Mouse (Mus musculus) liver, embryonic 16.5 days (tissue): Measurements from ENCODE around the gene Olfr522. TPM values are rescaled to one million over a fixed set of nuclear protein-coding genes. Genes with fewer than 3 reads are reported as not detected.

Experiments
- ATAC-seq: fragments of 200-750 bp; cut with Nextera tagmentation; 2 replicates; pipeline ENCODE4 v1.8.0; 2017; ENCODE audit warnings: low read depth, mild to moderate bottlenecking, moderate number of reproducible peaks, moderate library complexity
- H3K27ac ChIP-seq: fragments of 300-500 bp; sonication (generic); 2 replicates; pipeline ENCODE4 v1.5.1; 2014; ENCODE audit warnings: mild to moderate bottlenecking, low read length
- H3K27me3 ChIP-seq: fragments of 300-500 bp; sonication (generic); 2 replicates; pipeline ENCODE4 v1.6.1; 2014; ENCODE audit warnings: low read depth, low read length, mixed read lengths; ENCODE audit not compliant: control insufficient read depth, insufficient read depth
- H3K36me3 ChIP-seq: fragments of 300-500 bp; sonication (generic); 2 replicates; pipeline ENCODE4 v1.6.1; 2014; ENCODE audit warnings: mild to moderate bottlenecking; ENCODE audit not compliant: control insufficient read depth, insufficient read depth
- H3K4me1 ChIP-seq: fragments of 300-500 bp; sonication (generic); 2 replicates; pipeline ENCODE4 v1.6.1; 2014; ENCODE audit warnings: low read depth, low read length, mixed read lengths; ENCODE audit not compliant: control insufficient read depth
- H3K4me2 ChIP-seq: fragments of 300-500 bp; sonication (generic); 2 replicates; pipeline ENCODE4 v1.6.1; 2014; ENCODE audit warnings: low read depth, low read length, mixed read lengths
- H3K4me3 ChIP-seq: fragments of 300-500 bp; sonication (generic); 2 replicates; pipeline ENCODE4 v1.5.1; 2014; ENCODE audit warnings: low read depth, mild to moderate bottlenecking, low read length
- H3K9ac ChIP-seq: fragments of 300-500 bp; sonication (generic); 2 replicates; pipeline ENCODE4 v1.6.1; 2014; ENCODE audit warnings: low read depth, low read length
- H3K9me3 ChIP-seq: fragments of 300-500 bp; sonication (generic); replicated peaks from 2 replicates; pipeline ENCODE4 v1.6.1; 2016; ENCODE audit warnings: low read length; ENCODE audit not compliant: control insufficient read depth
- WGBS: fragments of 180-500 bp; shearing (Covaris S2); extraction: QIAGEN DNeasy Blood & Tissue Kit; methylation state at CpG from one replicate; pipeline ENCODE4 v1.1.7; 2014; ENCODE audit not compliant: insufficient replicate concordance; 5-methylcytosine and 5-hydroxymethylcytosine counted together
- polyA plus RNA-seq: library from polyadenylated mRNA; unstranded; fragments of >200 nt; fragmentation: Nextera tagmentation; extraction: Ambion mirVana; gene quantifications from 2 replicates; pipeline ENCODE4 v1.2.1, GENCODE M21; 2015

Gene Olfr522
- polyA plus RNA-seq, 1 experiment from 2014 or later, result not detected

GRCm38 (mm10) chr7:140192851-140193250 is 28.3 kb upstream of the Olfr522 start:
- no peaks in the 10 kb centered on the region for H3K9me3 ChIP-seq
- H3K27me3 ChIP-seq, result no peaks in the 10 kb centered on the region
- no peak overlapping the region for H3K4me3 ChIP-seq
- no peak for ATAC-seq
- WGBS, result 39% methylated on average over 2 of the region's 2 CpGs
- H3K27ac ChIP-seq, result no peak overlapping the region
- no peak overlapping the region for H3K4me2 ChIP-seq
- H3K9ac ChIP-seq, result no peak overlapping the region
- no peaks in the 10 kb centered on the region for H3K36me3 ChIP-seq
- H3K4me1 ChIP-seq, result no peaks in the 10 kb centered on the region

GRCm38 (mm10) chr7:140192445-140192844 is 27.9 kb upstream of the Olfr522 start:
- Histone ChIP-seq H3K27me3 (no peaks in the 10 kb centered on the region), H3K4me3 (no peak overlapping the region), H3K4me1 (no peaks in the 10 kb centered on the region), H3K36me3 (no peaks in the 10 kb centered on the region), H3K4me2 (no peak overlapping the region), H3K9me3 (no peaks in the 10 kb centered on the region), H3K27ac (no peak overlapping the region), H3K9ac (no peak overlapping the region)
- ATAC-seq, result no peak
- WGBS, result 40% methylated on average over 2 of the region's 2 CpGs

GRCm38 (mm10) chr7:140190435-140190834 is 25.9 kb upstream of the Olfr522 start:
- no peaks in the 10 kb centered on the region for H3K4me1 ChIP-seq
- H3K27ac ChIP-seq, result no peak overlapping the region
- H3K9me3 ChIP-seq, result no peaks in the 10 kb centered on the region
- no peaks in the 10 kb centered on the region for H3K36me3 ChIP-seq
- no peak overlapping the region for H3K4me2 ChIP-seq
- WGBS, result 75% methylated on average over 1 of the region's 1 CpGs
- no peak overlapping the region for H3K9ac ChIP-seq
- H3K4me3 ChIP-seq, result no peak overlapping the region
- ATAC-seq, result no peak
- no peaks in the 10 kb centered on the region for H3K27me3 ChIP-seq

- no peaks in the 10 kb centered on the region for H3K4me1 ChIP-seq
- no peaks in the 10 kb centered on the region for H3K36me3 ChIP-seq
- no peak overlapping the region for H3K9ac ChIP-seq
- H3K4me2 ChIP-seq, result no peak overlapping the region
- H3K27me3 ChIP-seq, result no peaks in the 10 kb centered on the region
- no peak overlapping the region for H3K4me3 ChIP-seq
- 38% methylated on average over 4 of the region's 4 CpGs for WGBS
- ATAC-seq, result no peak
- H3K9me3 ChIP-seq, result no peaks in the 10 kb centered on the region
- no peak overlapping the region for H3K27ac ChIP-seq
Measured at GRCm38 (mm10) chr7:140188391-140189328, 24.1 kb upstream of the Olfr522 start.

GRCm38 (mm10) chr7:140187721-140188390 is 23.3 kb upstream of the Olfr522 start:
- no peak for ATAC-seq
- no peaks in the 10 kb centered on the region for H3K4me1 ChIP-seq
- no peak overlapping the region for H3K27ac ChIP-seq
- WGBS, result 68% methylated on average over 7 of the region's 7 CpGs
- no peak overlapping the region for H3K9ac ChIP-seq
- no peak overlapping the region for H3K4me3 ChIP-seq
- H3K4me2 ChIP-seq, result no peak overlapping the region
- no peaks in the 10 kb centered on the region for H3K9me3 ChIP-seq
- no peaks in the 10 kb centered on the region for H3K36me3 ChIP-seq
- no peaks in the 10 kb centered on the region for H3K27me3 ChIP-seq

- Histone ChIP-seq H3K36me3 (no peaks in the 10 kb centered on the region), H3K4me3 (no peak overlapping the region), H3K9ac (no peak overlapping the region), H3K27ac (no peak overlapping the region), H3K9me3 (no peaks in the 10 kb centered on the region), H3K4me1 (no peaks in the 10 kb centered on the region), H3K4me2 (no peak overlapping the region), H3K27me3 (no peaks in the 10 kb centered on the region)
- ATAC-seq, result no peak
- WGBS, result 50% methylated on average over 18 of the region's 18 CpGs
Measured at GRCm38 (mm10) chr7:140186646-140187620, 22.4 kb upstream of the Olfr522 start.

- ATAC-seq, result no peak
- WGBS, result 61% methylated on average over 4 of the region's 4 CpGs
- Histone ChIP-seq H3K9ac (no peak overlapping the region), H3K36me3 (no peaks in the 10 kb centered on the region), H3K4me2 (no peak overlapping the region), H3K9me3 (no peaks in the 10 kb centered on the region), H3K27ac (no peak overlapping the region), H3K4me3 (no peak overlapping the region), H3K27me3 (no peaks in the 10 kb centered on the region), H3K4me1 (no peaks in the 10 kb centered on the region)
Measured at GRCm38 (mm10) chr7:140184206-140184605, 19.6 kb upstream of the Olfr522 start.

GRCm38 (mm10) chr7:140180692-140181091 is 16.1 kb upstream of the Olfr522 start:
- WGBS, result 42% methylated on average over 2 of the region's 2 CpGs
- no peak overlapping the region for H3K27ac ChIP-seq
- no peak overlapping the region for H3K4me2 ChIP-seq
- H3K27me3 ChIP-seq, result no peaks in the 10 kb centered on the region
- no peaks in the 10 kb centered on the region for H3K4me1 ChIP-seq
- no peak overlapping the region for H3K9ac ChIP-seq
- no peaks in the 10 kb centered on the region for H3K9me3 ChIP-seq
- no peaks in the 10 kb centered on the region for H3K36me3 ChIP-seq
- no peak overlapping the region for H3K4me3 ChIP-seq
- ATAC-seq, result no peak
